Mouse (Mus musculus): ENCODE measurements around the gene Kcng3. TPM values are rescaled to one million over a fixed set of nuclear protein-coding genes. Genes with fewer than 3 reads are reported as not detected.

Kcng3 gene
- polyA plus RNA-seq, 1 experiment from 2014 or later = not detected

DNA sequence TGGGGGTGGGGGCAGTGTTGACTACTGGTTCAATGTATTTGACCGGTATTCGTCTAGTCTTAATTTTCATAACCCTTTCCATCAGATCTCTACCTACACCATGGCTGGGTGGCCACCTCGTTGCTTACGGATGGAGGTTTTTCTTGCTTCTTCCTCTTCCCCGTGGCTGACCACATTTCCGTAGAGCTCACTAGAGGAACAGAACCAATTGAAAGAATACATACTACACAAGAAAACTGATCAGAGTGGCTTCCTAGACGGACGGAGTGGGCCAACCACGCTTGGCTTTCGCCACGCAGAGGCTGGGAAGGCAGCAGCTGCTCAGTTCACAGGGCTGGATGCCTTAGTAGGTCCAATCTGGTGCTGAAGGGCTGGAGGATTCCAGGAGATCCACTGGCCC, 75.9 kb downstream of the Kcng3 start:
- Histone ChIP-seq H3K4me3 (ENCODE audit: low read depth, low read length) (no peak overlapping the region), H3K27me3 (ENCODE audit: control insufficient read depth, insufficient read depth, low read length) (no peaks in the 10 kb centered on the region), H3K36me3 (ENCODE audit: control insufficient read depth, insufficient read depth, low read length) (no peaks in the 10 kb centered on the region), H3K4me1 (replicated peaks; ENCODE audit: control insufficient read depth, insufficient read depth) (no peaks in the 10 kb centered on the region), H3K9ac (ENCODE audit: low read length) (no peak overlapping the region), H3K4me2 (replicated peaks; ENCODE audit: low read depth) (no peak overlapping the region), H3K27ac (replicated peaks) (no peak overlapping the region), H3K9me3 (ENCODE audit: control insufficient read depth, low read length) (no peaks in the 10 kb centered on the region)
- ATAC-seq (ENCODE audit: low FRiP score, low TSS enrichment) (no peak), DNase-seq (ENCODE audit: low spot score) (no peak)
- WGBS = 91% methylated on average over 11 of the region's 11 CpGs
- TF ChIP-seq CTCF (IDR thresholded peaks at IDR 0.05; ENCODE audit: low read depth) (no peak), EP300 (optimal IDR thresholded peaks at IDR 0.05) (no peak)

DNA sequence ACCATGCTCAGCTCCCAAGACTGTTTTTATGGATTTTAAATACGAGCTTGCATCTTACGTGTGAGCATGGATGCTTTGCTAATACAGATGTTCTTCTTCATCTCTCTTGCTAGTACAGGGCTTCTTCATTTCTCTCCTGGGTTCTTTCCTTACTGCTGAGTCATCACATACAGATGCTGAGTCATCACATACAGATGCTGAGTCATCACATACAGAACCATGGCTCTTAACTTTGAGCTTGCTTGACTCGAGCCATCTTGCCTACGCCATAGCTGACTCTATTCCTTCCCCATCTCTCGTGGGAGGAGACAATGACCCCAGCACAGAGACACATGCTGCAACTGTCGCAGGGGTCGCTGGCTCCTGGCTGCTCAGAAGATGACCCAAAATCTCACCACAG, 76.7 kb downstream of the Kcng3 start:
- no peak overlapping the region for H3K4me2 ChIP-seq (replicated peaks; ENCODE audit: low read depth)
- no peak overlapping the region for H3K27ac ChIP-seq (replicated peaks)
- no peaks in the 10 kb centered on the region for H3K27me3 ChIP-seq (ENCODE audit: control insufficient read depth, insufficient read depth, low read length)
- TF ChIP-seq CTCF (IDR thresholded peaks at IDR 0.05; ENCODE audit: low read depth) = no peak
- no peak for TF ChIP-seq EP300 (optimal IDR thresholded peaks at IDR 0.05)
- 92% methylated on average over 7 of the region's 7 CpGs for WGBS
- no peak for ATAC-seq (ENCODE audit: low FRiP score, low TSS enrichment)
- H3K4me1 ChIP-seq (replicated peaks; ENCODE audit: control insufficient read depth, insufficient read depth) = no peaks in the 10 kb centered on the region
- H3K9me3 ChIP-seq (ENCODE audit: control insufficient read depth, low read length) = no peaks in the 10 kb centered on the region
- no peak overlapping the region for H3K9ac ChIP-seq (ENCODE audit: low read length)
- H3K36me3 ChIP-seq (ENCODE audit: control insufficient read depth, insufficient read depth, low read length) = no peaks in the 10 kb centered on the region
- H3K4me3 ChIP-seq (ENCODE audit: low read depth, low read length) = no peak overlapping the region
- no peak for DNase-seq (ENCODE audit: low spot score)

DNA sequence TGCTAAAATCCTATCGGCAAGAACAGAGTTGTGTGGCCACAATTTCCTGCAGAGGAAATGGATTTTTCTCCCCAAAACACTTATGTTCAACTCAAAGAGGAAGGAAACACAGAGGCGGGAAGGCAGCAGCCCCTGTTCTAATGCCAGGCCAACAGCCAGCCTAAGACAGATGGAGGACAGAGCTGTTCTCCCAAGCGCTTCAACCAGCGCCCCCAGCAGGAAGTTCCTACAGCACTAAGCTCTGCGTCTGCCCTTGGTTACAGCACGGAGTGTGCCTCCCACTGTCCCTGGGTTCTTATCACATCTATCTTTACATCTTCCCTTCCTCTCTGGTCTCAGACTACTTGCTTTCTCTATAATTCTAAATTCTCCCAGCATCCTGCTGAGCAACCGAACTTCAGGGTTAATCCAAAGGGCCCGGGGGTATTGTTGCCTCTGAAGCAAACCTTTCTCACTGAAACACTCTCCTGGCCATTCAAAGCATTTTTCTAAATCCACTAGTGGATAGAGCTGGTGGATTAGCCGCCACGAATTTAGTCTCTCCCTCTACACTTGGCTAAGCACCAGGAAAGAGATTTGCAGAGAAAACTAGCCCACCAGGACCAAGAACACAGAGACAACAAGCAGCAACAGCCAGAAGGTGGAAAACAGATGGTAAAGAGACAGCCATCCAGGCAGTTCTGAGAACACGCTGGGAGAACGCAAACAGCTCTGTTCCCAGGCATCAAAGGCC, 83.0 kb downstream of the Kcng3 start:
- WGBS = 44% methylated on average over 12 of the region's 12 CpGs
- H3K4me3 ChIP-seq (ENCODE audit: low read depth, low read length) = no peak overlapping the region
- TF ChIP-seq EP300 (optimal IDR thresholded peaks at IDR 0.05) (no peak), CTCF (IDR thresholded peaks at IDR 0.05; ENCODE audit: low read depth) (peak; percentile 36)
- ATAC-seq (ENCODE audit: low FRiP score, low TSS enrichment) (no peak), DNase-seq (ENCODE audit: low spot score) (no peak)
- H3K9ac ChIP-seq (ENCODE audit: low read length) = no peak overlapping the region
- no peaks in the 10 kb centered on the region for H3K4me1 ChIP-seq (replicated peaks; ENCODE audit: control insufficient read depth, insufficient read depth)
- H3K9me3 ChIP-seq (ENCODE audit: control insufficient read depth, low read length) = no peaks in the 10 kb centered on the region
- no peak overlapping the region for H3K27ac ChIP-seq (replicated peaks)
- no peaks in the 10 kb centered on the region for H3K36me3 ChIP-seq (ENCODE audit: control insufficient read depth, insufficient read depth, low read length)
- no peaks in the 10 kb centered on the region; the same call in 1 of the 2 replicates for H3K27me3 ChIP-seq (ENCODE audit: control insufficient read depth, insufficient read depth, low read length)
- H3K4me2 ChIP-seq (replicated peaks; ENCODE audit: low read depth) = no peak overlapping the region

DNA sequence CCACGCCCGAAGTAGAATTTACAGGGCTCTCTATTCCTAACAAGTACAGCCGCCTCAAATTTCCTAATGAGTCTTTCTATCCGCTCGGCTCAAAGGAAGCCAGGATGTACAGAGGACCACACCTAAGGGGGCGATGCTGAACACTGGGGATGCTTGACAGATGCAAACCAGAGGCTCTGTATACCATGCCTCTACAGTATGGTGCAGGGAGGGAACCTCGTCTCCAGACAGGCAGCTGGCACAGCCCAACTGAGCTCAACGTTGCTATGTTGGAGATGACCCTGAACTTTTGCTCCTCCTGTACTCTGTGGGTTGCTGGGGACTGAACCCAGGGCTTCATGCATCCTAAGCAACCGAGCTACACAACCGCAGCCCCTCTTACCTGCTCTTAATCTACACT, 84.5 kb downstream of the Kcng3 start:
- DNase-seq (ENCODE audit: low spot score) = no peak
- WGBS = 65% methylated on average over 10 of the region's 10 CpGs
- no peaks in the 10 kb centered on the region for H3K4me1 ChIP-seq (replicated peaks; ENCODE audit: control insufficient read depth, insufficient read depth)
- TF ChIP-seq EP300 (optimal IDR thresholded peaks at IDR 0.05) (no peak), CTCF (IDR thresholded peaks at IDR 0.05; ENCODE audit: low read depth) (no peak)
- H3K4me3 ChIP-seq (ENCODE audit: low read depth, low read length) = no peak overlapping the region
- no peak overlapping the region for H3K4me2 ChIP-seq (replicated peaks; ENCODE audit: low read depth)
- H3K27ac ChIP-seq (replicated peaks) = no peak overlapping the region
- no peak overlapping the region for H3K9ac ChIP-seq (ENCODE audit: low read length)
- H3K36me3 ChIP-seq (ENCODE audit: control insufficient read depth, insufficient read depth, low read length) = no peaks in the 10 kb centered on the region
- no peaks in the 10 kb centered on the region for H3K9me3 ChIP-seq (ENCODE audit: control insufficient read depth, low read length)
- ATAC-seq (ENCODE audit: low FRiP score, low TSS enrichment) = 0 out of 2 replicates have a peak, but pooled peaks have one; percentile 26
- H3K27me3 ChIP-seq (ENCODE audit: control insufficient read depth, insufficient read depth, low read length) = no peaks in the 10 kb centered on the region; the same call in 1 of the 2 replicates

DNA sequence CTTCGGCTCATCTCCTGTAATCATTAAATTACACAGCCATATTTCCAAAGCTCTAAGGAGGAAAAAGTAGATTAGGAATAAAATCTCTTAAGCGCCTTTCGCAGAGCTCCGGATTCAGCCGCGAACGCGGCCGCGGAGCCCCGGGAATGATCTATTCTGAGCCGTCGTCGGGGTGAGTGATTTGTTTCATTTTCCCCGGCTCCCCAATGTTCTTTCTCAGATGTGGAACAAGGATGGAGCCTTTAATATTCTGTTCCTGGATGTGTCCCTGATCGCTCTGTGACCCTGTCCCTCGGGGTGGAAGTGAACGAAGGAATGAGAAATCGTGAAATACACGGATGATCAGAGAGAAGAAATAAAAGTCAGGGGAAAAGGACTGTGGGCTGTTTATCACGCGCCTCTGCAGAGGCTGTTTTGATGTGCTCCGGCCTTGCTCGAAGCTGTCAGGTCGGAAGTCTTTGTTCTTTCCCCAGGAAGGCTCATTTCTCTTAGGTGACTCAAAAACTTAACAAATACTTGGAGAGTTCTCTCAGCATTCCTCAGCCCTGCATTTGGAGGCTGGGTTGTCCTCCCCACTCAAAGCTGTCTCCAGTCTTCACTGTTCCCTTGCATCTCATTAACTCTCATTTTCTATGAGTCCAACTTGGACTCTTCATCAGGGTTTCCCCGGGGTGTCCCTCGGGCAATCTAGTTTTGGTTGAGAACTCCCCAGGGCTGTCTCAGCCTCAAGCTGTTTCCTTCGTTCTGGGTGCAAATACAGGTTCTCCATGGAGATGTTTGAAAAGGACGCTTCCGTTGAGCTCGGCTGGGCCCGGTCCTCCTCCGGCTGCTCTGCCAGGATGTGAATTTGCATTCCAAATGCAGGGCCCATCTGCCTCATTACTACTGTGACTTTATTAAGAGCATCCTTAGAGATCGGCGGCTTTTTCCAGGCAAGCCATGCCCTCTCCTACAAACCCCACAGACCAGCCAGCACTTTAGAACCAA, 85.6 kb downstream of the Kcng3 start:
- DNase-seq (ENCODE audit: low spot score) (no peak), ATAC-seq (ENCODE audit: low FRiP score, low TSS enrichment) (no peak)
- Histone ChIP-seq H3K4me3 (ENCODE audit: low read depth, low read length) (peak overlapping the region; percentile 30), H3K27me3 (ENCODE audit: control insufficient read depth, insufficient read depth, low read length) (no peaks in the 10 kb centered on the region; the same call in 1 of the 2 replicates), H3K4me2 (replicated peaks; ENCODE audit: low read depth) (peak overlapping the region; percentile 48), H3K9ac (ENCODE audit: low read length) (peak overlapping the region; percentile 27; the same call in 1 of the 2 replicates), H3K4me1 (replicated peaks; ENCODE audit: control insufficient read depth, insufficient read depth) (no peaks in the 10 kb centered on the region), H3K27ac (replicated peaks) (no peak overlapping the region), H3K36me3 (ENCODE audit: control insufficient read depth, insufficient read depth, low read length) (no peaks in the 10 kb centered on the region), H3K9me3 (ENCODE audit: control insufficient read depth, low read length) (no peaks in the 10 kb centered on the region)
- WGBS = 15% methylated on average over 35 of the region's 35 CpGs
- TF ChIP-seq CTCF (IDR thresholded peaks at IDR 0.05; ENCODE audit: low read depth) = no peak
- no peak for TF ChIP-seq EP300 (optimal IDR thresholded peaks at IDR 0.05)
